Mouse (Mus musculus): ENCODE results near the gene Wdpcp.

Wdpcp gene

DNA sequence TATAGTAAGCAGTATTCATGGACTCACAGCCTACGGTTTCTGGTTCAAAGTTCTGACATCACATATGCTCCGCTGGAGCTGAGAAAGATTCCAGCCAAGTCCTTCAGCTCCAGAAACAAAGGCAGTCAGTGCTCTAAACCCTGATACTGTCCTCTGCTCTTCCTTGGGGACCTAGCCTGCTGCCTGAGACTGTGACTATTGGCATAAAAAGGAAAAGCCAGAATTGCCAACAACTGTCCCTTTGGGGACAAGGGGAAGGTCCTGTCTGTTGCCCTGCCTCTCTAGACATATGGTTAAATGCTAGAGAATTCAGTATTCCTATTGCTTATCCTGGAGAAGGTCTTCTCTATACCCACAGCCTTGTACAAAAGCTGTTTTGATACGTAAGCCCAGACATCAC lies 252.9 kb downstream of the Wdpcp start:
- 95% methylated on average over 3 of the region's 3 CpGs for WGBS

DNA sequence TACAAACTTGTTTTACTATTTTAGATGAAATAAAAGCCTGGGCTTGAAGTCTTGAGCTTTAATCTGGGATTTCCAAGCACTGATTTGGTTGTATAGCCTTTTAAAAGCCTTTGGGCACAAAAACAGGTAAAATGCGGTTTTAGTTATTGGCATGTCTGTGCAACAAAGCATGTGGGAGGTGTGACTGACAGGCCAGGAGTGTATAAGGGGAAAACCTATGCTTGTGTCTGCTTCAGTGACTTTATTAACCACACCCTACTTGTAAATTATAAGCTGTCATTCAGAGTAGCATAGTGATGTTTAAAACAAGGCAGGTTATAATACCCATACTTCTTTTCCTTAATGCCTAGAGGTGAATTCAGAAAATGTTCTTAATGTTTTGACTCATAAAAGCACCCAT lies 254.5 kb downstream of the Wdpcp start:
- 87% methylated on average over 1 of the region's 1 CpGs for WGBS

DNA sequence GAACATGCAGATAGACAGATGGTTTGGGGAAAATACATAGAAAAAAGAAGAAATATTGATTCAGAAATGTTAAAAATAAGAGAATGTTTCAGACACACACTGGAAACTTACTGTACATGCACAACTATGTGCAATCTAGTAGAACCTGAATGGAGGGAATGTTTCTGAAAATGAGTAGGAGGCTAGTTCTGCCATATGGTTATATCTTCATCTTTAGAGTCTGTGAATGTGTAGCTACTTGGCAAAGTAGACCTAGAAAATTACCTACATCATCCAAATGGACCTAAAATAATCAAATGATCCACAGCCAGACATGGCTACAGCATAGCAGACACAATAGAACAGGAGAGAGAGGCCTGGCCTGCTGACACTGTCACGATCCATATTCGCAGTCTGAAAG lies 275.0 kb downstream of the Wdpcp start:
- 50% methylated on average over 2 of the region's 2 CpGs for WGBS

DNA sequence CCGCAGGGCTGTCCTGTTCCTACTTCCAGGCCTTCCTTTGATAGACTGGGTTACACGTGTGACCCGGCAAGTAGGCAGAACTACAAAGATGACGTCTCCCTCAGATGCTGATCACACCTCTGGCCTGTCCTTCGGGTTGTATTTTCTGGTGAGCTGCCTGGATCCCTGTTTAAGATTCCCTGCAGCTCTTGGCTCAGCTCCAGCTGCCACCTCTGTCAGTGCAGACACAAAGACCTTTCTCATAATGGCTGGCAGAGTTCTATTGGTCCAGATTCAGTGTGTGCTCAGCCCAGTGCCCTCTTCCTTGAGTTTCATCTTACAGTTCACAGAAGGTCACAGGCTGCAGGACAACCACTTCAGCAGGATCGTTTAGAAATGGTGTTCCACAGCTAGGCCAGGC lies 292.0 kb downstream of the Wdpcp start:
- WGBS: 57% methylated on average over 6 of the region's 6 CpGs

DNA sequence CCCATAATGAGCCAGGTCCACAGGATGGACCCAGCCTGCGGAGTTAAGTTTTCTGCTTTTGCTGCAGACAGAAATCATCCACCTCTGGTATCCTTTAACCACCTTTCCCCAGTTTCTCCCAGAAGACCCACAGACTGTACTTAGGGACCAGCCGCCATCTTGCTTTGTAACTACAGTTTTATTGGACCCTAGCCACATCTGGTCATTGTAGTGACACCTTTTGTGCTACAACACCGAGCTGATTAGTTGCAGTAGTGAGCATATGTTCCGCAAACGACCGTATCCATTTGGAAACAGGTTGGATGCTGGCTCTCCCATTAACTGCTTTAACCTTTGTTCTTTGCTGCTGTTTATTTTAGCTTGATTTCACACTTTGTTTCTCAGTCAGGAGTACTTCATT lies 292.5 kb downstream of the Wdpcp start:
- WGBS: 81% methylated on average over 6 of the region's 6 CpGs

DNA sequence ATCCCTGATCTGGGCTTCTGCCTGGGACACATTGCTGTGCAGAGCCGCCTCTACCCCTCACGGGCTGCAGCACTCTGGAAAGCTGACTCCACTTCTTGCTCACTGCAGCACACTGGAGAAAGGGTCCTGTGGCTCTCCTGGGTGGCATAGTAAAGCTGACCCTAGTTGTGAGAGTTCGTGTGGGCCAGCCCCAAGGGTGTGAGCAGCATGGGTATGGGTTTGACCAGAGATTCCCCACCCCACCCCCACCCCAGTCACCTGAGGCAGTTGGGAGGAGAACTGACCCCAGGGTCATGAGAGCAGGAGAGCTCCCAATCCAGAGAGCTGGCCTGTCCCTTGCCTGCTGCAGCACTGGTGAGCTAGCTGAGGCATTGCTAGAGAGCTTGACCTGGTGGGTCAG lies 296.6 kb downstream of the Wdpcp start:
- 83% methylated on average over 3 of the region's 3 CpGs for WGBS

DNA sequence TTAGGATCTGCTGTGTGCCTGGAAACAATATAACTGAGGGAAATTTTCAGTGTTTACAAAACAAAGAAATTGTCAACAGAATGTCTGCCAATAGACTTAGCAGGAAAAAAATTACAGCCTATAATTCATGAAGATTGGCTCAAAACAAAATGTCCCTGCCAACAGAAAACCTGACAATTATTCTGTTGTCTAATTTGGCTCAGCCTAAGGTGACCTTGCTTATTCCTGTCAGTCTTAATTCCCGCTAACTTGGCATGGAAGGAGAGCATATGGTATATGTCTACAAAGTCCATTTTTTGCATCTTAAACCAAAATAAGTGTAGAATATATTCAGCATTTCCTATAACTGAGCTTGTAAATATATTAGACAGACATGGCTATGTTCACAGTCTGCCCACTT lies 298.8 kb downstream of the Wdpcp start:
- WGBS: 53% methylated on average over 1 of the region's 1 CpGs

DNA sequence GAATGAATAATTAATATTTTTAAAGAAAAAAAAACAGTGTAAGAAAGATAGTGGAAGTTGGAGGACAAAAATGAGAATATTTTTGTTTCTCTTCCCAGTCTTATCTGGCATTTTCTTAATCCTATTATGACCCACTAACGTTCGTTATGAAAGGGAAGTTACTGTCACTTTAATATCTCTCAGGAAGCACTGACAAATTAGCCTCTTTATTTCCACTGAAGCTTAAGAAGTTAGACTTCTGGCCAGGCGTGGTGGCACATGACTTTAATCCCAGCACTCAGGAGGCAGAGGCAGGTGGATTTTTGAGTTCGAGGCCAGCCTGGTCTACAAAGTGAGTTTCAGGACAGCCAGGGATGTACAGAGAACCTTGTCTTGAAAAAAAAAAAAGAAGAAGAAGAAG lies 299.7 kb downstream of the Wdpcp start:
- WGBS: 71% methylated on average over 4 of the region's 4 CpGs

DNA sequence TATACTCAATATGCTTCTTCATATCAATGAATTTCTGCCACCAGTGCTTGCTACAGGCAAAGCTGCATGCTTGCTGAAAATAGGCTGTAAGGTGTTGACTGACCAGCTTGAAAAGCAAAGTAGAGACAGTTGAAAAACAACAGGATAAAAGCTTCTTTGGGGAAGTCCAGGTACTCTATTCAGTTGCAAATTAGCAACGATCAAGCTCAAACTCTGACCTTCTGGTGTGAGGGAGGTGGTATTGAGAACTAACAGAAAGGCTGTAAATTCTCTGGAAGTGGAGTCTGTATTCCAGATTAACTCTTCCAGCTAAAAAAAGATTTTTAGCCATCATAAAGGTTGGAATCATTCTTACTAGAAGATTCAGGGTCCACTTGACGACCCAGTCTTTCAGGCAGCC lies 303.0 kb downstream of the Wdpcp start:
- WGBS: 87% methylated on average over 2 of the region's 2 CpGs

DNA sequence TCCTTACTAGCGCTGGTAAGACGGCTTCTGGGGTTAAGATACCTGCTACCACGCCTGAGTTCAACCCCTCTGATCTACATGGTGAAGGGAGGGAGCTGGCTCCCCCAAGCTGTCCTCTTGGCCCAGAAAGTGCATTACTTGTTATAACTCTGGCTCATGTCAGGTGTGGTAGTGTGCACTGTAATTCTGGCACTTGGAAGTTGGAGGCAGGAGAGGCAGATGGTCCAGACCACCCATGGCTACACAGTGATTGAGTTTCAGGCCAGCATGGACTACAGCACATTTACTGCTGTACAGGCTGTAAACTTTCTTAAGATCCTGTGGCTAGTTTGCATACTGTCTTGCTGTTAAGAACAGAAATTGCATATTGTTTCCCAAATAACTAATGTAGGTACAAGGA lies 322.7 kb downstream of the Wdpcp start:
- 94% methylated on average over 3 of the region's 3 CpGs for WGBS

DNA sequence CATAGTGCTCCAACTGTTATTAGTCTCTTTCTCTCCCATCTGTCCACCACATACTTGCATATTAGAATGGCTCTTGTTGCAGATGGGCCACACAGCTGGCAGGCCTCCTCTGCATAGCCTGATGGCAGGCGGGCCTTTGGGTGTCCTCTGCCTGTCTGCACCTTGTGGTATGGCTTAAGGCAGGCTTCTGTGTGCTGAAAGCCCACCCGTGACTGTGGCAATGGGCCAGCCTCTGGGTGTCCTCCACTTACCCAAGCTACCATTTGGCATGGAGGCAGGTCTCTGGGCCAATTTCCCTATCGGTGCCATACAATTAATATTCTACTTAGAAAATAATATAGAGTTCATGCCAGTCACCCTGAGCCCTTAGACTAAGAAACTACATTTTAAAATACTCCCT lies 350.5 kb downstream of the Wdpcp start:
- 75% methylated on average over 3 of the region's 3 CpGs for WGBS

All from cerebral cortex, adult 2 months (tissue).